Mouse (Mus musculus) WW6 (cell line): Measurements from ENCODE around the gene Slc9a6.

Experiments
- DNase-seq: peaks from one replicate; pipeline ENCODE4 v3.0.0-alpha.2; 2013; ENCODE audit warnings: low read depth, low spot score

Gene Slc9a6

GRCm38 (mm10) chrX:56665226-56665973 is 55.8 kb downstream of the Slc9a6 start:
- no peak for DNase-seq

GRCm38 (mm10) chrX:56667296-56667695 is 57.7 kb downstream of the Slc9a6 start:
- no peak for DNase-seq

DNA sequence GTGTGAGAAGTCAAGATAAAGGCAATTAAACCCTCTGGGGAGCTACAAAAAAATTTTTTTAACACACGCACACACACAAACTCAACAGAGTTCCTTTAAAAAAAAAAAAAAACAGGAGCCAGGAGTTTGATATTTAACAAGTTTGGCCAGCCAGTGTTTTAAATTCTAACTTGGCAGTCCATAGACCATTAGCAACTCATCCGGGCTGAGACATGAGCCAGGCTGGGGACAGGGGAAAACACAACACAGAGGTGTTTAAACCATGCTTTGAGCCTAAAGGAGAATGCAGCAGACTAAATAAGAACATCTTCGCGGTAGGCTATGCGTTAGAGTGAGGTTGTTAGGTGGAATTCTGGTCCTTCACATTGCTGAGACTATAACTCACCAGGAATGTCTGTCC is 58.5 kb downstream of the Slc9a6 start:
- no peak for DNase-seq

- no peak for DNase-seq
Observed at GRCm38 (mm10) chrX:56668501-56668900, 58.9 kb downstream of the Slc9a6 start.

- DNase-seq = no peak
Observed at GRCm38 (mm10) chrX:56675556-56675955, 66.0 kb downstream of the Slc9a6 start.

- DNase-seq = no peak
Observed at GRCm38 (mm10) chrX:56677736-56678135, 68.2 kb downstream of the Slc9a6 start.

DNA sequence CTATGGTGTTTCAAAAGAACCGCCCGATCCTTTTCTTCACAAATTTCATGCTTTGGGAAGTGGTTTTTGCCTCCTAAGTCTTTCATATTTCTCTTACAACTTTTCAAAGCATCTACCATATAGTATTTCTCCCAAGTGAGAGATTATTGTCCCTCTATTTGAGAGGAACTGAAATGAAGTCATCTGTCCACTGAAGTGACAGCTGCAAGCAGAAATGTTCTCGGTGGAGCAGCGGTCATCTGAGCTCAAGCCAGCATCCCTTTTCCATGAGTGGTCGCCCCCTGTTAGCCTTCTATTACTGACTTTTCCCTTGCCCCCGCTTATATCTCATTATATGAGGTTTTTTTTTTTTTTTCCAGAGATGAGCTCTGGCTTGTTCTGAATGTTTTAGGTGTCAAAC is 69.5 kb downstream of the Slc9a6 start:
- no peak for DNase-seq

- DNase-seq = no peak
Observed at GRCm38 (mm10) chrX:56682156-56682720, 72.7 kb downstream of the Slc9a6 start.

- no peak for DNase-seq
Observed at GRCm38 (mm10) chrX:56683521-56683920, 74.0 kb downstream of the Slc9a6 start.

DNA sequence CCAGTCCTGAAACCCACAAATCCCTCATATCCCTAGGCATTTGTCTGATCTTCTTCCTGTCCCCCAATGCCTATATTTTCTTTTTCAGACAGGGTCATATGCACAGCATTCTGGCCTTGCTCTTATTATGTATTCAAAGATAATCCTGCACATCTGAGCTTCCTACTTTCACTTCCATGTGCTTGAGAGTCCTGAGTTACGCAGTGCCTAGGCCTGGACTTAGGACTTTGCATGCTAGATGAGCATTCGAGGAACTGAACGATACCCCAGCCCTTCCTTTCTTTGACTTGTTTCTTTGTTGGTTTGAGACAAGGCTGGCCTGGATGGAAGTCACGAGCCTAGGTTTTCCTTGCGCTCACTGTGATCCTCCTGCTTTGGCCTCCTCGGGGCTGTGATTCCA is 83.0 kb downstream of the Slc9a6 start:
- no peak for DNase-seq

DNA sequence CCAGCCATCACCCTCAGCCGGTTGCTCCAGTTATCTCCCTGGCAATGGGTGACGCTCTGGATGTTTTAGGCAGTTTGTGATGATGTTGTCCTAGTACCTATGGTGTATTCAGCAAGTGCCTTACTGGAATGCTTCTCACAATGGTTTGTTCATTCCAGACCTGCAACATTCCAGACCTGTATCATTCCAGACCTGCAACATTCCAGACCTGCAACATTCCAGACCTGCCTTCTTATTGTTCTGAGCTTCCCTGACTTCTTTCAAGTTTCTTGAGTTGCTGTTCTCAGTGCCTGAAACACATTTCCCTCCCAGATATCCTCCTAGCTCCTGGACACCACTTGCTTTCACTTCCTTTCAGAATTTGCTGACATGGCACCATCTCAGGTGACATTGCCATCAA is 85.0 kb downstream of the Slc9a6 start:
- DNase-seq = no peak

DNA sequence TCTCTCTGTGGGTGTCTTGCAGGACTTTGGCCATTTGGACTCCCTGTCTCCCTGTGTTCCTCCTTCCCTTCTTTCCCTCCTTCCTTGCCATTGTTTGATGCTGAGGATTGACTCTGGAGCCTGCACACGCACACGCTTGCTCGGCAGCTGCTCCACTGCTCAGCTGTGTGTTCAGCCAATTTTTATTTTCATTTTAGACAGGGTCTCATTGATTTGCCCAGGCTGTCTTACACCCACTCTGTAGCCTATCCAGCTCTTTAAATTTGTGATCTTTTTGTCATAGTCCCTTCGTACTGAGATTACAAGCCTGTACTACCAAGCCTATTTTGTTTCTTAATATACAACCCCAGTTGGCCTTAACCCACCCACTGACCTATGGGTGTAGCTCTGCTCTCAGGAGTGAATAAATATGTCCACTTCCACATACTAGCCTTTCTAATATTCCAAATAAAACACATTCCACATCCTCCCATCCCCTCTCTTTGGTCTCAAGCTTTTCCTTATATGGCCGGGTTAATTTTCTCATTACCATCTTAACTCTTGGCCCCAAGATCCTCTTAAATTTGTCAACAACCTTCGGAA is 87.7 kb downstream of the Slc9a6 start:
- DNase-seq = no peak

GRCm38 (mm10) chrX:56697886-56698285 is 88.3 kb downstream of the Slc9a6 start:
- no peak for DNase-seq

DNA sequence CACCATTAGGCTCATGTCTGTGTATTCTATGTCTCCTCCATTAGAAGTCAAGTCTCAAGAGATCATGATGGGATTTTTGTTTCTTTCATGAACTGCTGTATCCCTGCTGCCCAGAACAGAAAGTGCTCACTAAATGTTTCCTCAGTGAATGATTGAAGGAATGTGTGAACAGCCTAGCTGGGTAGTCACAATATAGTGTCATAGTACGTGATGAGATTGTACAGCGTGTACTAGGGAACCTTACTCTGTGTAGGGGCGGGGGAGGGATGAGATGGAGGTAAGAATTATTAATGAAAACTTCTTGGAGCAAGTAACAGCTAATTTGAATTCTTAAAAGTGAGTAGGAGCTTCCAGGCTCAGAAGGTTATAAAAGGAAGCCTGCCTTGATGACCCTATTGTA is 91.7 kb downstream of the Slc9a6 start:
- no peak for DNase-seq

GRCm38 (mm10) chrX:56703965-56704562 is 94.5 kb downstream of the Slc9a6 start:
- no peak for DNase-seq

GRCm38 (mm10) chrX:56708592-56709370 is 99.2 kb downstream of the Slc9a6 start:
- no peak for DNase-seq

GRCm38 (mm10) chrX:56710522-56710921 is 101.0 kb downstream of the Slc9a6 start:
- no peak for DNase-seq

DNA sequence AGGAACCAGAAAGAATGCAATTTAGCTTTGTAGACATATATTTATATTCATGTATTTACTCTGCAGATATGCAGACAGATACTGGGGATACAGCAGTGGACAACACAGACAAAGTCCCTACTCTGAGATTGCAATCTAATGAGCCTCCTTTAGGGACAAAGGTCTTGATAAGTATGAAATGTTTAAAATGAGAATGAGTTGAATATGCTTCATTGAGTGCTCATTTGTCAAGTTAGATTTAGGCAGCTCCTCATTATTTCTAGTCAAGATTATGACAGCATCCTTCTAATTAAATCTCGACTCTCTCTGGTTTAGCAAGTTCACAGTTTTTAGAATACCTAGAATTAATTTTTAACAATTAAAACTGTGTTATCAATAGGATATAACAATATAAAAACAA is 103.1 kb downstream of the Slc9a6 start:
- DNase-seq = no peak
